Mouse (Mus musculus): ENCODE data around the gene Rnd2.

DNA sequence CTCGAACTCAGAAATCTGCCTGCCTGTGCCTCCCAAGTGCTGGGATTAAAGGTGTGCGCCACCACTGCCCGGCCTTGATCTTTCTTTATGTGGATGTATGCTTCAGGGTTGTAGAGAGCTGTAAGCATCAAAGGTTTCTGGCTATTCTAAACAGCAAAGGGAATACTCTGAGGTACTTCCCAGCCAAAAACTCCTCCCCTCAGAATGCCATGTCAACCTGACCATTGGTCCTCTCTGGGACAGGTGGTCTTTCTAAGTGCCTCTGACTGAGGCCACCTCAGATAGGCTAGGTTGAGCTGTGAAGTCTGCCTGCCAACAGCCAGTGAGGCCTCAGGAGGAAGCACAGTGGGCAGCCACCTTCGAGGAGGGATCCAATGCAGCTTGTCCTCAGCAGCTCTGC lies 15.9 kb upstream of the Rnd2 start:
- no peak for TF ChIP-seq CTCF (IDR thresholded peaks at IDR 0.05; ENCODE audit: low read depth, low read length)
- no peak for TF ChIP-seq GATA1 (IDR thresholded peaks at IDR 0.05; ENCODE audit: borderline replicate concordance, low read length)
- TF ChIP-seq GATA2 (IDR thresholded peaks at IDR 0.05; ENCODE audit: borderline replicate concordance, low read depth, low read length), result no peak
